Mouse (Mus musculus): ENCODE measurements around the gene Nccrp1.
A peak's percentile ranks its signal among the peaks of the same experiment; 100 is the strongest.

Nccrp1 gene

GRCm38 (mm10) chr7:28570291-28570981 lies 23.4 kb upstream of the Nccrp1 start:
- no peak for DNase-seq (ENCODE audit: low read depth)

GRCm38 (mm10) chr7:28568253-28568652 lies 21.2 kb upstream of the Nccrp1 start:
- DNase-seq (ENCODE audit: low read depth) = peak; percentile 76

GRCm38 (mm10) chr7:28567539-28567938 lies 20.5 kb upstream of the Nccrp1 start:
- no peak for DNase-seq (ENCODE audit: low read depth)

- DNase-seq (ENCODE audit: low read depth) = peak; percentile 39
Observed at GRCm38 (mm10) chr7:28565407-28565806, 18.4 kb upstream of the Nccrp1 start.

GRCm38 (mm10) chr7:28562951-28563350 lies 15.9 kb upstream of the Nccrp1 start:
- no peak for DNase-seq (ENCODE audit: low read depth)

- no peak for DNase-seq (ENCODE audit: low read depth)
Observed at GRCm38 (mm10) chr7:28562371-28562770, 15.3 kb upstream of the Nccrp1 start.

GRCm38 (mm10) chr7:28561967-28562366 lies 14.9 kb upstream of the Nccrp1 start:
- DNase-seq (ENCODE audit: low read depth) = no peak

- DNase-seq (ENCODE audit: low read depth) = no peak
Observed at GRCm38 (mm10) chr7:28560856-28561255, 13.8 kb upstream of the Nccrp1 start.

GRCm38 (mm10) chr7:28558486-28558885 lies 11.4 kb upstream of the Nccrp1 start:
- DNase-seq (ENCODE audit: low read depth) = no peak

GRCm38 (mm10) chr7:28557708-28558107 lies 10.7 kb upstream of the Nccrp1 start:
- DNase-seq (ENCODE audit: low read depth) = peak; percentile 56

- DNase-seq (ENCODE audit: low read depth) = no peak
Observed at GRCm38 (mm10) chr7:28557069-28557468, 10.0 kb upstream of the Nccrp1 start.

GRCm38 (mm10) chr7:28555939-28556535 lies 9.0 kb upstream of the Nccrp1 start:
- DNase-seq (ENCODE audit: low read depth) = no peak

- no peak for DNase-seq (ENCODE audit: low read depth)
Observed at GRCm38 (mm10) chr7:28553076-28553475, 6.0 kb upstream of the Nccrp1 start.

- DNase-seq (ENCODE audit: low read depth) = peak; percentile 81
Observed at GRCm38 (mm10) chr7:28547628-28548027, 574 bp upstream of the Nccrp1 start.

GRCm38 (mm10) chr7:28546649-28547048 lies 405 bp downstream of the Nccrp1 start:
- DNase-seq (ENCODE audit: low read depth) = no peak

GRCm38 (mm10) chr7:28545891-28546210 lies 1.2 kb downstream of the Nccrp1 start:
- no peak for DNase-seq (ENCODE audit: low read depth)

GRCm38 (mm10) chr7:28545048-28545890 lies 1.8 kb downstream of the Nccrp1 start:
- DNase-seq (ENCODE audit: low read depth) = peak; percentile 43

- no peak for DNase-seq (ENCODE audit: low read depth)
Observed at GRCm38 (mm10) chr7:28544051-28544601, 2.9 kb downstream of the Nccrp1 start.

GRCm38 (mm10) chr7:28540526-28540925 lies 6.5 kb downstream of the Nccrp1 start, which contains the start of gene Sycn:
Sycn (plus strand) TSS chr7:28540885.
- DNase-seq (ENCODE audit: low read depth) = no peak

GRCm38 (mm10) chr7:28538886-28539285 lies 8.2 kb downstream of the Nccrp1 start:
- peak; percentile 32 for DNase-seq (ENCODE audit: low read depth)

GRCm38 (mm10) chr7:28532005-28532404 lies 15.0 kb downstream of the Nccrp1 start:
- DNase-seq (ENCODE audit: low read depth) = no peak

GRCm38 (mm10) chr7:28527922-28528719 lies 18.9 kb downstream of the Nccrp1 start:
- DNase-seq (ENCODE audit: low read depth) = peak; percentile 85

Data from 416B (cell line).